Mouse (Mus musculus) megakaryocyte-erythroid progenitor cell, adult 5-6 weeks (primary cell): ENCODE data around the gene Mical2. TPM values are rescaled to one million over a fixed set of nuclear protein-coding genes. Genes with fewer than 3 reads are reported as not detected.

Experiments used
- total RNA-seq, 2 experiments: library from RNA; stranded (forward) in 1 of 2; stranded (reverse) in 1 of 2; fragments of 200-1000, 215-1000 nt in 1 of 2; fragments of >200 nt in 1 of 2; fragmentation: Nextera tagmentation in 1 of 2; gene quantifications; 2 replicates each; pipeline ENCODE4 v1.2.3; 2014 to 2017

The Mical2 gene
- total RNA-seq, 2 experiments from 2014 or later = 0.47 TPM; not detected in 1

Other genes starting within 250 kb of the Mical2 start
- 52.0 and 66.9 TPM in 2 replicates for gene Usp47, start 202.4 kb upstream of the Mical2 start, total RNA-seq (2014; fragmentation: Nextera tagmentation)
- 146 and 170 TPM in 2 replicates for gene Usp47, start 202.4 kb upstream of the Mical2 start, total RNA-seq (2017)
- gene Dkk3, start 66.8 kb upstream of the Mical2 start, total RNA-seq (2014; fragmentation: Nextera tagmentation) = not detected in 2 replicates
- gene Dkk3, start 66.8 kb upstream of the Mical2 start, total RNA-seq (2017) = not detected in 2 replicates
- gene Parva, start 201.6 kb downstream of the Mical2 start, total RNA-seq (2014; fragmentation: Nextera tagmentation) = not detected in 2 replicates
- not detected in 2 replicates for gene Parva, start 201.6 kb downstream of the Mical2 start, total RNA-seq (2017)